Mouse (Mus musculus): ENCODE data around the gene Ap1m1. TPM values are rescaled to one million over a fixed set of nuclear protein-coding genes. Genes with fewer than 3 reads are reported as not detected.
A peak's percentile ranks its signal among the peaks of the same experiment; 100 is the strongest.

Gene Ap1m1
- polyA plus RNA-seq, 1 experiment from 2014 or later: 174 TPM

GRCm38 (mm10) chr8:72213536-72213935, 26.3 kb upstream of the Ap1m1 start, which contains the start of gene Gm11034:
TSS of gene Gm11034 (minus strand) at chr8:72213636.
- no peaks in the 10 kb centered on the region for H3K9me3 ChIP-seq (ENCODE audit: control insufficient read depth, low read length)
- no peaks in the 10 kb centered on the region for H3K36me3 ChIP-seq (ENCODE audit: control insufficient read depth, insufficient read depth, low read length)
- H3K4me3 ChIP-seq (ENCODE audit: low read depth, low read length): no peak within 1 kb of the TSS
- no peaks in the 10 kb centered on the region for H3K4me1 ChIP-seq (replicated peaks; ENCODE audit: control insufficient read depth, insufficient read depth, low read length)
- no peak within 1 kb of the TSS for H3K9ac ChIP-seq (ENCODE audit: low read depth, low read length)
- no peak within 1 kb of the TSS for H3K27ac ChIP-seq (ENCODE audit: low read depth, low read length)
- ATAC-seq (ENCODE audit: low FRiP score) (no peak), DNase-seq (ENCODE audit: low spot score) (no peak)
- 74% methylated on average over 4 of the region's 4 CpGs for WGBS
- H3K4me2 ChIP-seq (replicated peaks; ENCODE audit: low read depth, low read length): no peak within 1 kb of the TSS
- H3K27me3 ChIP-seq (ENCODE audit: control insufficient read depth, insufficient read depth, low read length): no peaks in the 10 kb centered on the region

- Histone ChIP-seq H3K4me1 (replicated peaks; ENCODE audit: control insufficient read depth, insufficient read depth, low read length) (no peaks in the 10 kb centered on the region), H3K4me2 (replicated peaks; ENCODE audit: low read depth, low read length) (no peak overlapping the region), H3K9ac (ENCODE audit: low read depth, low read length) (no peak overlapping the region), H3K36me3 (ENCODE audit: control insufficient read depth, insufficient read depth, low read length) (no peaks in the 10 kb centered on the region), H3K27ac (ENCODE audit: low read depth, low read length) (no peak overlapping the region), H3K9me3 (ENCODE audit: control insufficient read depth, low read length) (no peaks in the 10 kb centered on the region), H3K4me3 (ENCODE audit: low read depth, low read length) (no peak overlapping the region), H3K27me3 (ENCODE audit: control insufficient read depth, insufficient read depth, low read length) (no peaks in the 10 kb centered on the region)
- DNase-seq (ENCODE audit: low spot score) (no peak), ATAC-seq (ENCODE audit: low FRiP score) (no peak)
- WGBS: 43% methylated on average over 2 of the region's 2 CpGs
These were observed 24.8 kb upstream of the Ap1m1 start for GRCm38 (mm10) chr8:72215060-72215459.

DNA sequence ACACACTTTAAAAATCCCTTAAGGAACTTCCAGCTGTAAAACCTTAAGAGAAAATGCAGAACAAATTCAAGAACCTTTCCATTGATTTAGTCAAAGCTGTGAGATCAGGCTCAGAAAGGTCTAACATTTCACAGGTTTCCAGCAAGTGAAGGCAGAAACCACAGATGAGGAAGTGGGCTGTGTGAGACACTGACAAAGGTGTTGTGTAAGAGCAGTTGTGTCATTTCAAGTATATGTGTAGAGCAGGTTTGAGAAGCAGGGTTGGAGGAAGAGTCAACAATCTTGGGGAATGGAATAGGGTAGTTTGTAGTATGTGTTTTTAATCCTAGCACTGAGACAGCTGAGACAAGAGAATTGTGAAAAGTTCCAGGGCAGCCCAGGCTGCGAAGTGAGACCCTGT, 23.9 kb upstream of the Ap1m1 start:
- no peak overlapping the region for H3K4me3 ChIP-seq (ENCODE audit: low read depth, low read length)
- H3K27ac ChIP-seq (ENCODE audit: low read depth, low read length): no peak overlapping the region
- no peaks in the 10 kb centered on the region for H3K9me3 ChIP-seq (ENCODE audit: control insufficient read depth, low read length)
- no peak overlapping the region for H3K9ac ChIP-seq (ENCODE audit: low read depth, low read length)
- DNase-seq (ENCODE audit: low spot score): no peak
- H3K36me3 ChIP-seq (ENCODE audit: control insufficient read depth, insufficient read depth, low read length): no peaks in the 10 kb centered on the region
- H3K4me2 ChIP-seq (replicated peaks; ENCODE audit: low read depth, low read length): no peak overlapping the region
- WGBS: 53% methylated on average over 1 of the region's 1 CpGs
- no peak for ATAC-seq (ENCODE audit: low FRiP score)
- no peaks in the 10 kb centered on the region for H3K27me3 ChIP-seq (ENCODE audit: control insufficient read depth, insufficient read depth, low read length)
- no peaks in the 10 kb centered on the region for H3K4me1 ChIP-seq (replicated peaks; ENCODE audit: control insufficient read depth, insufficient read depth, low read length)

- Histone ChIP-seq H3K4me1 (replicated peaks; ENCODE audit: control insufficient read depth, insufficient read depth, low read length) (no peaks in the 10 kb centered on the region; the same call in 1 of the 2 replicates), H3K4me3 (ENCODE audit: low read depth, low read length) (peak overlapping the region; percentile 71; the same call in 1 of the 2 replicates), H3K27me3 (ENCODE audit: control insufficient read depth, insufficient read depth, low read length) (no peaks in the 10 kb centered on the region), H3K4me2 (replicated peaks; ENCODE audit: low read depth, low read length) (peak overlapping the region; percentile 48; the same call in 1 of the 2 replicates), H3K36me3 (ENCODE audit: control insufficient read depth, insufficient read depth, low read length) (peaks cover 5% of the 10 kb centered on the region), H3K9ac (ENCODE audit: low read depth, low read length) (no peak overlapping the region), H3K9me3 (ENCODE audit: control insufficient read depth, low read length) (no peaks in the 10 kb centered on the region), H3K27ac (ENCODE audit: low read depth, low read length) (no peak overlapping the region)
- DNase-seq (ENCODE audit: low spot score) (no peak), ATAC-seq (ENCODE audit: low FRiP score) (peak; percentile 44)
- 84% methylated on average over 9 of the region's 10 CpGs for WGBS
These were observed 20.9 kb upstream of the Ap1m1 start for GRCm38 (mm10) chr8:72218781-72219540.

- DNase-seq (ENCODE audit: low spot score): peak; percentile 94
- 11% methylated on average over 39 of the region's 39 CpGs for WGBS
- 0 out of 2 replicates have a peak within 1 kb of the TSS, but pooled peaks have one; percentile 17 for H3K27ac ChIP-seq (ENCODE audit: low read depth, low read length)
These were observed 20.1 kb upstream of the Ap1m1 start, which contains the start of gene Fam32a for GRCm38 (mm10) chr8:72219541-72220363. TSS of gene Fam32a (plus strand) at chr8:72219730.

GRCm38 (mm10) chr8:72220758-72221157, 19.1 kb upstream of the Ap1m1 start:
- Histone ChIP-seq H3K4me2 (replicated peaks; ENCODE audit: low read depth, low read length) (peak overlapping the region; percentile 48), H3K9ac (ENCODE audit: low read depth, low read length) (no peak overlapping the region), H3K27me3 (ENCODE audit: control insufficient read depth, insufficient read depth, low read length) (no peaks in the 10 kb centered on the region), H3K9me3 (ENCODE audit: control insufficient read depth, low read length) (no peaks in the 10 kb centered on the region), H3K27ac (ENCODE audit: low read depth, low read length) (no peak overlapping the region), H3K36me3 (ENCODE audit: control insufficient read depth, insufficient read depth, low read length) (peaks cover 5% of the 10 kb centered on the region), H3K4me1 (replicated peaks; ENCODE audit: control insufficient read depth, insufficient read depth, low read length) (no peaks in the 10 kb centered on the region; the same call in 1 of the 2 replicates), H3K4me3 (ENCODE audit: low read depth, low read length) (peak overlapping the region; percentile 71)
- ATAC-seq (ENCODE audit: low FRiP score): no peak
- DNase-seq (ENCODE audit: low spot score): no peak
- WGBS: 84% methylated on average over 4 of the region's 4 CpGs

More at GRCm38 (mm10) chr8:72219541-72220363, 20.1 kb upstream of the Ap1m1 start, which contains the start of gene Fam32a:
- no peaks in the 10 kb centered on the region for H3K9me3 ChIP-seq (ENCODE audit: control insufficient read depth, low read length)
- H3K9ac ChIP-seq (ENCODE audit: low read depth, low read length): peak within 1 kb of the TSS; percentile 72
- H3K4me3 ChIP-seq (ENCODE audit: low read depth, low read length): peak within 1 kb of the TSS; percentile 71
- H3K36me3 ChIP-seq (ENCODE audit: control insufficient read depth, insufficient read depth, low read length): peaks cover 5% of the 10 kb centered on the region
- peak; percentile 99 for ATAC-seq (ENCODE audit: low FRiP score)
- peak within 1 kb of the TSS; percentile 48 for H3K4me2 ChIP-seq (replicated peaks; ENCODE audit: low read depth, low read length)
- no peaks in the 10 kb centered on the region for H3K27me3 ChIP-seq (ENCODE audit: control insufficient read depth, insufficient read depth, low read length)
- H3K4me1 ChIP-seq (replicated peaks; ENCODE audit: control insufficient read depth, insufficient read depth, low read length): no peaks in the 10 kb centered on the region; the same call in 1 of the 2 replicates

- Histone ChIP-seq H3K27ac (ENCODE audit: low read depth, low read length) (no peak overlapping the region), H3K4me1 (replicated peaks; ENCODE audit: control insufficient read depth, insufficient read depth, low read length) (no peaks in the 10 kb centered on the region; the same call in 1 of the 2 replicates), H3K9me3 (ENCODE audit: control insufficient read depth, low read length) (no peaks in the 10 kb centered on the region), H3K9ac (ENCODE audit: low read depth, low read length) (no peak overlapping the region), H3K27me3 (ENCODE audit: control insufficient read depth, insufficient read depth, low read length) (no peaks in the 10 kb centered on the region), H3K4me2 (replicated peaks; ENCODE audit: low read depth, low read length) (no peak overlapping the region), H3K36me3 (ENCODE audit: control insufficient read depth, insufficient read depth, low read length) (peaks cover 5% of the 10 kb centered on the region), H3K4me3 (ENCODE audit: low read depth, low read length) (no peak overlapping the region)
- WGBS: 95% methylated on average over 5 of the region's 5 CpGs
- ATAC-seq (ENCODE audit: low FRiP score): no peak
- no peak for DNase-seq (ENCODE audit: low spot score)
These were observed 17.2 kb upstream of the Ap1m1 start for GRCm38 (mm10) chr8:72222656-72223055.

DNA sequence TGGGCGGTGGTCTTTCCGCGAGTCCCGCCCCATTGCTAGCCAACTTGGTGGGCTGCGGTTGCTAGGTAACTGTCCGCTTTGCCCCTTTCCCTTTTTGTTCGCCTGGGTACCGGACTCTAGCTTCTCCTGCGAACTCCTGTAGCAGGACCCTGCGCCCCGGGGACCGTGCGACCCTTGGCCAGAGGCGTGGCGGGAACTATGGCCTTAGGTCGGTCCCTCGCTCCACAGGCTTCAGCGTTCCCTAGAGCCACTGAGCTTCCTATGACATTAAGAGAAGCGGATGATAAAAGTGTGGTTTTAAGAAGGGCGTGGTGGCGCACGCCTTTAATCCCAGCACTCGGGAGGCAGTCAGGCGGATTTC, 565 bp downstream of the Ap1m1 start:
- ATAC-seq (ENCODE audit: low FRiP score) (no peak), DNase-seq (ENCODE audit: low spot score) (no peak)
- H3K4me1 ChIP-seq (replicated peaks; ENCODE audit: control insufficient read depth, insufficient read depth, low read length): no peaks in the 10 kb centered on the region
- H3K27me3 ChIP-seq (ENCODE audit: control insufficient read depth, insufficient read depth, low read length): no peaks in the 10 kb centered on the region
- H3K27ac ChIP-seq (ENCODE audit: low read depth, low read length): peak overlapping the region; percentile 92
- H3K4me3 ChIP-seq (ENCODE audit: low read depth, low read length): peak overlapping the region; percentile 56
- H3K9me3 ChIP-seq (ENCODE audit: control insufficient read depth, low read length): no peaks in the 10 kb centered on the region
- no peaks in the 10 kb centered on the region for H3K36me3 ChIP-seq (ENCODE audit: control insufficient read depth, insufficient read depth, low read length)
- peak overlapping the region; percentile 53 for H3K9ac ChIP-seq (ENCODE audit: low read depth, low read length)
- H3K4me2 ChIP-seq (replicated peaks; ENCODE audit: low read depth, low read length): peak overlapping the region; percentile 61
- 2% methylated on average over 24 of the region's 24 CpGs for WGBS

All from hindbrain, embryonic 11.5 days (tissue).